Mouse (Mus musculus) embryonic facial prominence, embryonic 14.5 days (tissue): ENCODE results near the gene Cntfr. TPM values are rescaled to one million over a fixed set of nuclear protein-coding genes. Genes with fewer than 3 reads are reported as not detected.

Source experiments
- ATAC-seq: fragments of 200-750 bp; cut with Nextera tagmentation; 2 replicates; pipeline ENCODE4 v1.8.0; 2017; ENCODE audit warnings: low read depth, moderate number of reproducible peaks, moderate TSS enrichment
- DNase-seq: peaks from one replicate; pipeline ENCODE4 v3.0.0-alpha.2; 2015; ENCODE audit warnings: low spot score
- H3K27ac ChIP-seq: fragments of 300-500 bp; sonication (generic); replicated peaks from 2 replicates; pipeline ENCODE4 v1.5.1; 2014; ENCODE audit warnings: low read depth, mild to moderate bottlenecking, low read length, moderate library complexity
- H3K27me3 ChIP-seq: fragments of 300-500 bp; sonication (generic); replicated peaks from 2 replicates; pipeline ENCODE4 v1.6.1; 2014; ENCODE audit warnings: low read length; ENCODE audit not compliant: control insufficient read depth, insufficient read depth
- H3K36me3 ChIP-seq: fragments of 300-500 bp; sonication (generic); 2 replicates; pipeline ENCODE4 v1.6.1; 2014; ENCODE audit warnings: low read length, mixed read lengths; ENCODE audit not compliant: control insufficient read depth, insufficient read depth
- H3K4me1 ChIP-seq: fragments of 300-500 bp; sonication (generic); 2 replicates; pipeline ENCODE4 v1.6.1; 2014; ENCODE audit warnings: antibody characterized with exemption, low read length; ENCODE audit not compliant: control insufficient read depth, insufficient read depth
- H3K4me2 ChIP-seq: fragments of 300-500 bp; sonication (generic); 2 replicates; pipeline ENCODE4 v1.6.1; 2014; ENCODE audit warnings: low read depth, mild to moderate bottlenecking, low read length, moderate library complexity, mixed read lengths
- H3K4me3 ChIP-seq: fragments of 300-500 bp; sonication (generic); 2 replicates; pipeline ENCODE4 v1.5.1; 2014; ENCODE audit warnings: low read depth, mild to moderate bottlenecking, low read length
- H3K9ac ChIP-seq: fragments of 300-500 bp; sonication (generic); 2 replicates; pipeline ENCODE4 v1.6.1; 2014; ENCODE audit warnings: low read depth, mild to moderate bottlenecking, low read length, moderate library complexity, mixed read lengths
- H3K9me3 ChIP-seq: fragments of 300-500 bp; sonication (generic); 2 replicates; pipeline ENCODE4 v1.6.1; 2016; ENCODE audit warnings: low read length; ENCODE audit not compliant: control insufficient read depth
- WGBS: fragments of 180-500 bp; shearing (Covaris S2); extraction: QIAGEN DNeasy Blood & Tissue Kit; methylation state at CpG from one replicate; pipeline ENCODE4 v1.1.7; 2014; 5-methylcytosine and 5-hydroxymethylcytosine counted together
- polyA plus RNA-seq: library from polyadenylated mRNA; unstranded; fragments of >200 nt; fragmentation: Nextera tagmentation; extraction: Ambion mirVana; gene quantifications from 2 replicates; pipeline ENCODE4 v1.2.1, GENCODE M21; 2014

Gene Cntfr
- polyA plus RNA-seq, 1 experiment from 2014 or later, result 12.8 TPM

GRCm38 (mm10) chr4:41737602-41738255 lies 40.8 kb upstream of the Cntfr start:
- ATAC-seq (peak; percentile 54; the same call in 1 of the 2 replicates), DNase-seq (peak; percentile 82)
- H3K4me1 ChIP-seq, result peaks cover 9% of the 10 kb centered on the region; the same call in 1 of the 2 replicates
- H3K36me3 ChIP-seq, result peaks cover 9% of the 10 kb centered on the region; the same call in 1 of the 2 replicates
- H3K4me3 ChIP-seq, result no peak overlapping the region
- no peak overlapping the region for H3K27ac ChIP-seq
- H3K9ac ChIP-seq, result no peak overlapping the region
- H3K27me3 ChIP-seq, result peaks cover 11% of the 10 kb centered on the region
- 0 out of 2 replicates have a peak, but pooled peaks cover 5% of the 10 kb centered on the region for H3K9me3 ChIP-seq
- WGBS, result 39% methylated on average over 8 of the region's 8 CpGs
- H3K4me2 ChIP-seq, result no peak overlapping the region

GRCm38 (mm10) chr4:41731052-41731765 lies 34.3 kb upstream of the Cntfr start, which contains the start of gene Arid3c:
TSS of gene Arid3c (minus strand) at chr4:41731142.
- H3K4me2 ChIP-seq, result peak within 1 kb of the TSS; percentile 63
- ATAC-seq (peak; percentile 28; the same call in 1 of the 2 replicates), DNase-seq (no peak)
- no peak within 1 kb of the TSS for H3K27ac ChIP-seq
- no peaks in the 10 kb centered on the region for H3K36me3 ChIP-seq
- peaks cover 70% of the 10 kb centered on the region for H3K27me3 ChIP-seq
- peak within 1 kb of the TSS; percentile 45 for H3K9ac ChIP-seq
- 0 out of 2 replicates have a peak, but pooled peaks cover 5% of the 10 kb centered on the region for H3K9me3 ChIP-seq
- H3K4me3 ChIP-seq, result peak within 1 kb of the TSS; percentile 36
- H3K4me1 ChIP-seq, result peaks cover 3% of the 10 kb centered on the region; the same call in 1 of the 2 replicates
- 5% methylated on average over 33 of the region's 50 CpGs for WGBS

- H3K27ac ChIP-seq, result no peak overlapping the region
- DNase-seq, result no peak
Measured at GRCm38 (mm10) chr4:41726826-41727621, 30.1 kb upstream of the Cntfr start.

DNA sequence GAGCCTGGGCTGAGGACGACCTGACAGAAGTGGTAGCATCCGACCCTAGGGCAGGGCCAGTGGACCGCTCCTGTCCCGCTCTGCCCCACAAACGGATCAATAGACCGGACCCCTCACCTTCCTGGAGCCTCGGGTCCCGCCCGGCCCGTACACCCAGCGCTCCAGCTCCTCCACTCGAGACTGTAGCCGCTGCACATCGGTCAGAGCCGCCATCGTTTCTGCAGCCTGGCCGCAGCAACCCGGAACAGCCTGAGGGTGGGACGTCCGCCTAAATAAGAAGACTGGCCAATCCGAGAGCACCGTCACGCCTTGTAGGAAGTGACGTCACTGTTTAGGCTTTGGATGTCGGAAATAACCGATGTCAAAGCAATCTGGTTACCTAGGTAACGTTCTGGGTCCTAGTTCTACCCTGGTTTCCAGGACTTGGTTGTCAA lies 26.0 kb upstream of the Cntfr start, which contains the start of gene Dctn3:
TSS of gene Dctn3 (minus strand) at position 253 of the 434 bp plus-strand sequence.
- no peaks in the 10 kb centered on the region for H3K9me3 ChIP-seq
- WGBS, result under 1% methylated on average over 27 of the region's 27 CpGs
- ATAC-seq, result peak; percentile 96

More at GRCm38 (mm10) chr4:41726826-41727621, 30.1 kb upstream of the Cntfr start:
- H3K36me3 ChIP-seq, result no peaks in the 10 kb centered on the region
- no peak overlapping the region for H3K4me2 ChIP-seq
- H3K27me3 ChIP-seq, result peaks cover 79% of the 10 kb centered on the region
- no peaks in the 10 kb centered on the region for H3K9me3 ChIP-seq
- H3K9ac ChIP-seq, result no peak overlapping the region
- H3K4me1 ChIP-seq, result peaks cover 10% of the 10 kb centered on the region
- WGBS, result 19% methylated on average over 20 of the region's 20 CpGs
- ATAC-seq, result no peak
- H3K4me3 ChIP-seq, result no peak overlapping the region

DNA sequence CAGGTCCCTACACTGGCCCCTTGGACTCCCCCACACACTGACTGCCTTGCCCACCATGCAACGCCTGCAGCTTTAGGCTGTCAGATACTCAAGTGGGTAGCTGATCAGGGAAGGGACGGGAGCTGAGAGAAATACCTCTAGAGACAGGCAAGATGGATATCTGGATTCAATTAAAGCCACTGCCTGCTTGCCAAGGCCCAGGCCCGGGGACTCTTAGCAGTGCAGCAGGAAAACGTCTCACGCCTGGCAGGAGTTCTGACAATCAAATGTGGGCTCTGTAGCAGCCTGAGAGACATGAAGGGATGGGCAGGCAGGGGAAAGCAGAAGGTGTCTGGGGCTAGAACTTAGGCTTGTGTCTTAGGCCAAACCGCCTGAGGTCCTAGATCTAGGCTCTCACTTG lies 19.9 kb upstream of the Cntfr start:
- Histone ChIP-seq H3K4me1 (peaks cover 12% of the 10 kb centered on the region), H3K4me2 (no peak overlapping the region), H3K4me3 (no peak overlapping the region), H3K27me3 (no peaks in the 10 kb centered on the region), H3K9ac (peak overlapping the region; percentile 17; the same call in 1 of the 2 replicates), H3K36me3 (peaks cover 27% of the 10 kb centered on the region; the same call in 1 of the 2 replicates), H3K9me3 (no peaks in the 10 kb centered on the region), H3K27ac (peak overlapping the region; percentile 25; the same call in 1 of the 2 replicates)
- ATAC-seq (no peak), DNase-seq (peak; percentile 73)
- WGBS, result 36% methylated on average over 6 of the region's 6 CpGs

More for the DNA sequence above, 26.0 kb upstream of the Cntfr start, which contains the start of gene Dctn3:
- Histone ChIP-seq H3K36me3 (peaks cover 21% of the 10 kb centered on the region; the same call in 1 of the 2 replicates), H3K27ac (no peak within 1 kb of the TSS), H3K4me3 (peak within 1 kb of the TSS; percentile 65), H3K9ac (peak within 1 kb of the TSS; percentile 81), H3K27me3 (peaks cover 42% of the 10 kb centered on the region), H3K4me1 (peaks cover 7% of the 10 kb centered on the region; the same call in 1 of the 2 replicates), H3K4me2 (peak within 1 kb of the TSS; percentile 75)
- peak; percentile 99 for DNase-seq

DNA sequence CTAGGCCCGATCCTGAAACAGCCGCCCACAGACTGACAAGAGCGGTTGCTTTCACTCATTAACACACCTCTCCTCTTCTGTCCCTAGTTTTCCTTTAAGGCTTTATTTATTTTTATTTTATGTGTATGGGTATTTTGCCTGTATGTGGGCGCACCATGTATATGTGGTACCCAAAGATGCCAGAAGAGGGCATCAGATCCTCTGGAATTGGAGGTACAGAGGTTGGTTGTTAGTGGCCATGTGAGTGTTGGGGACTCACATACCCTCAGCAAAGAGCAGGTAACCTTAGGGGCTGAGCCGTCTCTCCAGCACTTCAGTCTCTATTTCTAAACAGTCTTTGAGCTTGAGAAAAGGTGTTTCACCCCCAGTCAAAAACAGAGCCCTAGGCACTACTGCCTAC lies 18.7 kb upstream of the Cntfr start:
- DNase-seq, result no peak

DNA sequence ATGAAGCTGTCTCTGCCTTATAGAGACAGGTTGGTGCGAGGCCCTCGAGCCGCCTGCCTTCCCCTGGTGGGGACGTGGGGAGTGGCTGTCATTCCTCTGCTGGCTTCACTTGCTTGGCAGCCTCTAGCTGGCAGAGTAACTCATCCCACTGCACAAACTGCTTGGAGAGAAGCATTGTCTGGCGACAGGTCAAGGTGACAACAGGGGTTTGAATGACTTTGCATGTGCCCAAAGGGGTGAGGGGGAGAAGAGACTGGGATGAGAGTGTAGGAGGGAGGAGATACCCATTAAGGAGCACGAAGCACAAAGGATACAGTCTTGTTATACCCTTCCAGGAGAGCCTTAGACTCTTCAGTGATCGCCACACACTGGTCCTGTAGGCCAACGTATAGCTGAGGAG lies 18.2 kb upstream of the Cntfr start:
- DNase-seq, result no peak
- no peak overlapping the region for H3K9ac ChIP-seq
- no peak for ATAC-seq
- H3K36me3 ChIP-seq, result peaks cover 35% of the 10 kb centered on the region; the same call in 1 of the 2 replicates
- no peak overlapping the region for H3K4me2 ChIP-seq
- WGBS, result 76% methylated on average over 8 of the region's 8 CpGs
- H3K4me1 ChIP-seq, result peaks cover 17% of the 10 kb centered on the region
- no peaks in the 10 kb centered on the region for H3K27me3 ChIP-seq
- H3K4me3 ChIP-seq, result no peak overlapping the region
- no peaks in the 10 kb centered on the region for H3K9me3 ChIP-seq
- no peak overlapping the region for H3K27ac ChIP-seq

More for the DNA sequence above, 18.7 kb upstream of the Cntfr start:
- Histone ChIP-seq H3K4me3 (no peak overlapping the region), H3K27me3 (no peaks in the 10 kb centered on the region), H3K9me3 (no peaks in the 10 kb centered on the region), H3K36me3 (peaks cover 33% of the 10 kb centered on the region; the same call in 1 of the 2 replicates), H3K4me2 (no peak overlapping the region), H3K27ac (no peak overlapping the region), H3K9ac (no peak overlapping the region), H3K4me1 (peaks cover 17% of the 10 kb centered on the region)
- WGBS, result 84% methylated on average over 5 of the region's 5 CpGs
- no peak for ATAC-seq

DNA sequence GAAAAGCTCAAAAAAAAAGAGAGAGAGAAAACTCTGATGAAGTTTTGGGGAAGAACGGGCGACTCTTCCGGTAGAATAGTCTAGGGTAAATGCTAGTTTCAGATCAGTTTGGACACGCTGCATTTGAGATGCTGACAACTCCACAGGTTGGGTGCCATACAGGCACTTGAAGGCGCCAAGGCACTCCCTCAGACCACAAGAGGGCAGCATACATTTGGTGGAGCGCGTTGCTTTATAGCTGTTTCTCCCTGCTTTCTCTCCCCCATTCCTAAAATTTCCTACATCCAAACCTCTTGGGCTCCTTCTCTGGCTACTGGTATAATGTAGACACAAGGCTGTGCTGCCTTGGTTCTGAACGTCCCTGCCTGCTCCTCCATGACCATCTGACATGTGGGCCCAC lies 17.4 kb upstream of the Cntfr start:
- DNase-seq (peak; percentile 86), ATAC-seq (0 out of 2 replicates have a peak, but pooled peaks have one; percentile 20)
- H3K9ac ChIP-seq, result no peak overlapping the region

More for the DNA sequence above, 17.4 kb upstream of the Cntfr start:
- 7% methylated on average over 8 of the region's 8 CpGs for WGBS
- peak overlapping the region; percentile 78 for H3K4me2 ChIP-seq
- H3K4me1 ChIP-seq, result peaks cover 17% of the 10 kb centered on the region
- peaks cover 27% of the 10 kb centered on the region; the same call in 1 of the 2 replicates for H3K36me3 ChIP-seq
- no peaks in the 10 kb centered on the region for H3K27me3 ChIP-seq
- no peak overlapping the region for H3K27ac ChIP-seq
- H3K9me3 ChIP-seq, result no peaks in the 10 kb centered on the region
- peak overlapping the region; percentile 70 for H3K4me3 ChIP-seq
